Comparison of ENCODE assay signal across 13 mouse cellular contexts in the genomic region with DNA sequence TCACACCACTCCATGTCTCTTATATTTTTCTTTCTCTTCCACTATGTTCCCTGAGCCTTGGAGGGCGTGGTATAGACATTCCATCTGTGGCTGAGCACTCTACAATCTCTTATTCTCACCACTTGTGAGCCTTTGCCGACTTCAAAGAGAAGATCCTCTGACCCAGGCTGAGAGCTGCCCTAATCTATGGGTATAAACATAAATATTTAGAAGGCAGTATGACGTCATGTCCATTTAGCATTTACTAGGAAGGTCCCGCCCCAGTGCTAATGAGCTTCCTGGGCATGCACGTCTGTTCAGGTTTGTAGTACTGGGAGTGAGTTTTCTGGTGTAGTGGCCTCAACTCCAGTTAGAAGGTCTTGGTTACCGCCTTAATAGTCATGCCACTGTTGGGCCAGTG.
"Had no signal": no experiment of that assay in that cellular context is flagged by ENCODE, and none has a peak within 500 bp of the region (broad histone marks: within the 10 kb centered on the region; RNA-seq: fewer than 3 reads in every experiment).

No protein-coding gene starts in this region.

- H3K4me3 ChIP-seq: limb, embryonic 12.5 days; liver, embryonic 13.5 days; megakaryocyte, embryonic 14.5 days; midbrain, embryonic 15.5 days; neural tube, embryonic 12.5 days had no signal

- H3K9me3 ChIP-seq: limb, embryonic 12.5 days; liver, embryonic 13.5 days; megakaryocyte, embryonic 14.5 days; midbrain, embryonic 15.5 days; neural tube, embryonic 12.5 days had no signal

- H3K27ac ChIP-seq: limb, embryonic 12.5 days; liver, embryonic 13.5 days; macrophage; midbrain, embryonic 15.5 days; neural tube, embryonic 12.5 days had no signal

- H3K36me3 ChIP-seq: limb, embryonic 12.5 days; liver, embryonic 13.5 days; midbrain, embryonic 15.5 days; neural tube, embryonic 12.5 days had no signal

- H3K4me2 ChIP-seq: limb, embryonic 12.5 days; liver, embryonic 13.5 days; midbrain, embryonic 11.5 days; midbrain, embryonic 15.5 days; neural tube, embryonic 12.5 days had no signal

- H3K9ac ChIP-seq: limb, embryonic 12.5 days; liver, embryonic 13.5 days; liver, postnatal 0 days; midbrain, embryonic 15.5 days; neural tube, embryonic 12.5 days had no signal

- ATAC-seq: liver, postnatal 0 days; midbrain, embryonic 15.5 days had no signal

- H3K27me3 ChIP-seq: limb, embryonic 12.5 days; liver, embryonic 13.5 days; megakaryocyte, embryonic 14.5 days; midbrain, embryonic 15.5 days; neural tube, embryonic 12.5 days had no signal

- DNase-seq: kidney, adult 8-10 months; kidney, postnatal 25 days; liver; liver, embryonic 13.5 days; liver, postnatal 0 days; thymus, adult 18-20 months; thymus, postnatal 25 days had no signal
